Mouse (Mus musculus): ENCODE measurements at regions not wholly inside any gene's neighbourhood (a gene's known extent, or its start where the extent isn't known, plus 50 kb on each side); places are given as distances from the start of the nearest gene placed in this dataset.
A peak's percentile ranks its signal among the peaks of the same experiment; 100 is the strongest.

- peak in 1 of 2 experiments; percentile 43 for DNase-seq (ENCODE audit: low spot score in 2 of 2)
Measured at GRCm38 (mm10) chr15:7459992-7460820, 62.0 kb upstream of the Egflam start.

- no peak for DNase-seq (ENCODE audit: low spot score in 2 of 2)
Measured at GRCm38 (mm10) chr15:7462549-7462948, 64.4 kb upstream of the Egflam start.

DNA sequence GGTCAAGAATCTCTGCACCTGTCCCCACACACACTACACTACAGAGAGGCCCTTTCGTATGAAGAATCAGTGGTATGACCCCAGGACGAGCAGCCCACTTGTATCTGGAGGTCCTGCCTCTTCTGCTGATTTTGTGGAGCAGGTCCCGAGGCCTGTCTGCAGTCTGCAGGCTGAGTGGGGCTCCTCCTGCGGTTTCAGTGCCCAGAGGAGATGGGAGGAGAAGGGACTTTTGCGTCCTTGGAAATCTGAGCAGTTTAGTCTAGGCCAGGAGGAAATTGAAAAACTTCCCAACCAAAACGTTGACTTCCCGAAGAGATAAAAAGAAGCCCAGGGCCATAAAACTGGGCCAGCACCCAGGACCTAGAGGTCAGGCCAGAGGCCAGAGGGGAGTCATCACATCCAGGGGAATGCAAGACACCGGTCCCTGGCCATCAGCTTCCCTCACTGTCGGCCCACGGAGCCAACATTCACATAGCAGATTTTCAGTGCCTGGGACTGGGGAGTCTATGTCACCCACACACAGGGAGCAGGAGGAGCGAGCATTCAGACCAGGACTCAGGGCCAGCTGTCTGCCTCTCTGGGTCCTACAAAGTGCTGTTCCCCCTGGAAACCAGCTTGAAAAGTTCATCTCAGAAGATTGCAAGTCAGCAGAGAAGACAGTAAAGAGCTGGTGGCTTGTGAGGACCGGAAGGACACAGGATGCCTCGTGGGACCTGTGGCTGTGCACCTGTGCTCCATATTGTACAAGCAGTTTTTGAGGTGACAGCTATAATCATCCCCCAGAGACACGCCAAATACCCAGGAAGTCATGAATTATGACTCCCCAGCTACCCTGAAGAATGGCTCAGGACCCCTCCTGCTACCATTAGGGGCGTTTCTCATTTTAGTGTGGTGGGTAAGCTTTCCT, 65.5 kb upstream of the Egflam start:
- no peak for DNase-seq (ENCODE audit: low spot score in 2 of 2)

DNA sequence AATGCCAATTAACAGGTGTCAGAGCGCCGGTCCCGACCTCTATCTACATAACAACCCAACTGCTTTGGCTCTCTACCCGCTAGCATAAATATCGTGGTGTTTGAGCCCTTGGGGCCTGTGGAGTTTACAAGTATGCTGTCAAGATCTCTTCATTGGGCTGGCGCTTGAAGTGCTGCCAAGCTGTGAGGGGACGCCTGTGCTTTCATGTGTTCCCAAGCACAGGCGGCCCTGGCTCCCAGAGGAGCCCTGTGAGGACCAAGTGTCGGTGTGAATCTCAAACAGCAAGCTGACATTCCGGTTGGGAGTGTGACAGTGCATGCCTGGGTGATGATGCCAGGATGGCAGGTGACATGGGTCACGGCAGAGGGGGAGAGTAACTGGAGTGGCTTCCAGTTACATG, 82.0 kb upstream of the Egflam start:
- DNase-seq (ENCODE audit: low spot score in 2 of 2) = no peak

- DNase-seq (ENCODE audit: low spot score in 2 of 2) = no peak
Measured at GRCm38 (mm10) chr15:7480792-7481210, 82.6 kb upstream of the Egflam start.

DNA sequence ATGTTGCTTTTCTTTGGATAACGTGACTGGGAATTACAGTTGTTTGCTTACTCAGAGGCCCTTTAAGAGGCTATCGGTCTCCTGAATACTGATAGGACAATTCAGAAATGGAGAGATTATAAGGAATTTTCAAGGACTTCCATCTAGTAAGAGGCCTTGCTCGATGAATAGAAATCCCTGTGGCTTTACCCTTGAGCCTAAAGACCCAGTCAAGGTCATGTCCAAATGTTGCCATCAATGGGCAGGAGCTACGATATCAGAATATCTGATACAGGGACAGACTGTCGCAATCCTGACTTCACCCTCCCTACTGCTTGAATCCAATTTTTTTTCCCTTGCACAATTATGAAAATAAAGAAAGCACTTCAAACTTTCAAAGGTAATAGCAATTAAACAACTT, 85.5 kb upstream of the Egflam start:
- no peak for DNase-seq (ENCODE audit: low spot score in 2 of 2)

DNA sequence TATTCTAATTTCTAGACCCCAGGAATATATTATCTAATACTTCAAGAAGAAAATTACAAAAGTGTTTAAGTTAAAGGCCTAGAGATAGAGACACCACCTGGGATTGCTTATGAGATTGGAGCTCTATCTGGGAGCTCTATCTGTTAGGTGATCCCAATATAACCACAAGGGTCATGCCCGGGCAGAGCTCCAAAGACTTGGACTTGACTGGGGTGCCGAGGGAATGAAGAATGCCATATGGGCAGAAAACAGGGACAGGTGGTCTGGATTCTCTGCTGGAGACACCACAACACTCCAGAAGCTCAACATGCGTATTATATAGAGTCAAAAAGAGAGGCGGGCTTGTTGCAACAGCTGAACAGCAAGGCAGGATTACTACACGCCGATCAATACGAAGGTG, 92.9 kb upstream of the Egflam start:
- no peak for DNase-seq (ENCODE audit: low spot score in 2 of 2)

- DNase-seq (ENCODE audit: low spot score in 2 of 2) = no peak
Measured at GRCm38 (mm10) chr15:7493126-7493669, 95.0 kb upstream of the Egflam start.

DNA sequence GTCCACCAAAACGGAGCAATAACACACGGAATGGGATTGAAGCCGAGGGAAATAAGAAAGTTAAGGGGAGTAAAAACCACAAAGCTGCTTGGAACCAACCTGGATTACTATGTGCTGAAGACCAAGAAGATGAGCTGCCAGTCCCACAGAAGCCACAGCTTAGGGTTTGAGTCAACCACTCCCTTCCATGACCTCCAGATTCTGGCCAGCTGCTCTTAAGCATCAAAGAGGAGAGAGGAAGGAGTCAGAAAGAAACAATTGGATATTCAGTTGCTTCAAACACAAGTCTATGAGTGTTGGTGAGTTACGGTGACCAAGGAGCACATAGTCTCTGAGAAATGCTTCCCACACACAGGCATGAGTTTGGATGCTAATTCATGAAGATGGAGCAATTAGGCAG, 99.7 kb upstream of the Egflam start:
- no peak for DNase-seq (ENCODE audit: low spot score in 2 of 2)

- no peak for DNase-seq (ENCODE audit: low spot score in 2 of 2)
Measured at GRCm38 (mm10) chr15:7508535-7508934, 110.3 kb upstream of the Egflam start.

DNA sequence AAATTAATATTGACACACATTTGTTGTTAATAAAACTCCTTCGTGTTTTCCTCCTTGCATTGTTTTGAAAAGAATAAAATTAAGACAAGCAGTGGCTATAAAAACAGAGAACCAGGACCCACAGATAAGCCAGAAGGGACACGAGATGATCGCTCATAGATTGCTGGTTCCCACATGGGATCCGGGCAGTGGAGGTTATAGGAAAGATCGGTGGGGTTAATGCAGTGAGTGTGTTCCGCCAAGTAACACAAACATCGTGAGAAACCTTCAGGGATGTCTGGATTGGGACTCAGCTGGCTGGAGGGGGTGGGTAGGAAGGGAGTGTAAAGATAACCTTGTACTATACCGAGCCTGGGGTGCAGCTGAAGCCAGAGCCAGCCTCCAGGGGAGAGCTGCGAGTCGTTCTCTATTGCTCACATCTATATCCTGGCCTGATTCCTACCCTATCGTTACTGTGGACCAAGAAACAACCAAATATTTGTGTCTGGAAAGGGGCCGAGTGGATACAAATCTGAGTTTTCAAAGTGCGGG, 116.6 kb upstream of the Egflam start:
- no peak for DNase-seq (ENCODE audit: low spot score in 2 of 2)

- no peak for DNase-seq (ENCODE audit: low spot score in 2 of 2)
Measured at GRCm38 (mm10) chr15:7521611-7522010, 123.4 kb upstream of the Egflam start.

GRCm38 (mm10) chr15:7522902-7523786, 124.9 kb upstream of the Egflam start:
- no peak for DNase-seq (ENCODE audit: low spot score in 2 of 2)

GRCm38 (mm10) chr15:7530959-7531588, 132.9 kb upstream of the Egflam start:
- no peak for DNase-seq (ENCODE audit: low spot score in 2 of 2)

DNA sequence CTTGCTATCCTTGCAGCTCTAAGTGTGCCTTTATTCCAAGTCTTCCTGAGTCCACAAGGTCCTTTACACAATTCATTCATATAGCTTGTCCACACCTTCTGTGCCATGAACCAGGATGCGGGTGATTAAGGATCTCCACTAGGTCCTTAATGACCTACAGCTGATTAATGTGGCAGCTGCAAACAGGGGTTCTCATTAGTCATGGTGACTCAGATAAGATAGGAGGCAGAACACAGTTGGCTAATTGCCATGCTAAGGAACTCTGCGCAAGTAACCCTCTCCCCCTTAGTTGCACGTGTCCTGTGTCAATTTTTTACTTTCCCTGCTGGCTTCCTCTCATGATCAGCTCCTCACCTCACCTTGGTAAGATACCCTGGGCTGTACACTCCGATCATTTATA, 139.7 kb upstream of the Egflam start:
- no peak for DNase-seq (ENCODE audit: low spot score in 2 of 2)

- DNase-seq (ENCODE audit: low spot score in 2 of 2) = no peak
Measured at GRCm38 (mm10) chr15:7553190-7553895, 155.1 kb upstream of the Egflam start.

DNA sequence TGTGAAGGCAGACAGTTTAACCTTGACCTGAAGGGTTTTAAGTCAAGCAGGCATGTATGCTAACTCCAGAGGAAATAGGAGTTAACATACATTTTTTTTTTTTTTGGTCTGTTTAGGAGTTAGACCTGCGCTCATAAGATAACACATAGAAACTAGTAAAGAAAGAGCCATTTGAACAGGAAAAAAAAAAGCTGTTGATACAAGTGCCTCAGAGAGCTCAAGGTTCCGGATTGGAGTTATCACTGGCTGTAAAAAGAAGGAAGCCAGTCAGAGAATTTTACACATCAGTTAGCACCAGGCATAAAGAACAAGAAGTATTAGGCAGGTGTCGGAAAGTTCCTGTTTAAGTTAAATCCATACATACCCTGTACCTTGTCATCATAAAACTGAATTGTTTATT, 156.2 kb upstream of the Egflam start:
- DNase-seq (ENCODE audit: low spot score in 2 of 2) = no peak

- no peak for DNase-seq (ENCODE audit: low spot score in 2 of 2)
Measured at GRCm38 (mm10) chr15:7563279-7563678, 165.1 kb upstream of the Egflam start.

- DNase-seq (ENCODE audit: low spot score in 2 of 2) = no peak
Measured at GRCm38 (mm10) chr15:7563726-7564125, 165.5 kb upstream of the Egflam start.

- DNase-seq (ENCODE audit: low spot score in 2 of 2) = no peak
Measured at GRCm38 (mm10) chr15:7572221-7572620, 174.0 kb upstream of the Egflam start.

Measured in spleen, postnatal 10 days (tissue).